Mouse (Mus musculus) neural tube, embryonic 14.5 days (tissue): ENCODE results near the gene Apc2. TPM values are rescaled to one million over a fixed set of nuclear protein-coding genes. Genes with fewer than 3 reads are reported as not detected.
A peak's percentile ranks its signal among the peaks of the same experiment; 100 is the strongest.

Experiments
- ATAC-seq: fragments of 200-750 bp; cut with Nextera tagmentation; 2 replicates; pipeline ENCODE4 v1.8.0; 2017; ENCODE audit warnings: low read depth, mild to moderate bottlenecking, moderate TSS enrichment, moderate library complexity
- H3K27ac ChIP-seq: fragments of 300-500 bp; sonication (generic); 2 replicates; pipeline ENCODE4 v1.5.1; 2014; ENCODE audit warnings: low read depth, mild to moderate bottlenecking, control low read depth, low read length, moderate library complexity, mixed read lengths
- H3K27me3 ChIP-seq: fragments of 300-500 bp; sonication (generic); 2 replicates; pipeline ENCODE4 v1.6.1; 2014; ENCODE audit warnings: low read length; ENCODE audit not compliant: control insufficient read depth, insufficient read depth
- H3K36me3 ChIP-seq: fragments of 300-500 bp; sonication (generic); 2 replicates; pipeline ENCODE4 v1.6.1; 2014; ENCODE audit warnings: low read length, mixed read lengths; ENCODE audit not compliant: control insufficient read depth, insufficient read depth
- H3K4me1 ChIP-seq: fragments of 300-500 bp; sonication (generic); 2 replicates; pipeline ENCODE4 v1.6.1; 2014; ENCODE audit warnings: low read length; ENCODE audit not compliant: control insufficient read depth, insufficient read depth
- H3K4me2 ChIP-seq: fragments of 300-500 bp; sonication (generic); 2 replicates; pipeline ENCODE4 v1.6.1; 2014; ENCODE audit warnings: mild to moderate bottlenecking, low read depth, low read length, control low read depth
- H3K4me3 ChIP-seq: fragments of 300-500 bp; sonication (generic); 2 replicates; pipeline ENCODE4 v1.5.1; 2014; ENCODE audit warnings: low read depth, low read length, control low read depth, mixed read lengths
- H3K9ac ChIP-seq: fragments of 300-500 bp; sonication (generic); replicated peaks from 2 replicates; pipeline ENCODE4 v1.6.1; 2014; ENCODE audit warnings: low read depth, mild to moderate bottlenecking, control low read depth, low read length, mixed read lengths
- H3K9me3 ChIP-seq: fragments of 300-500 bp; sonication (generic); 2 replicates; pipeline ENCODE4 v1.6.1; 2016; ENCODE audit warnings: low read length; ENCODE audit not compliant: control insufficient read depth
- WGBS: fragments of 180-500 bp; shearing (Covaris S2); extraction: QIAGEN DNeasy Blood & Tissue Kit; methylation state at CpG from one replicate; pipeline ENCODE4 v1.1.7; 2014; 5-methylcytosine and 5-hydroxymethylcytosine counted together
- polyA plus RNA-seq: library from polyadenylated mRNA; unstranded; fragments of >200 nt; fragmentation: Nextera tagmentation; extraction: Ambion mirVana; gene quantifications from 2 replicates; pipeline ENCODE4 v1.2.1, GENCODE M21; 2014

The Apc2 gene
- polyA plus RNA-seq, 1 experiment from 2014 or later = 231 TPM

GRCm38 (mm10) chr10:80282481-80283441 lies 13.0 kb upstream of the Apc2 start:
- Histone ChIP-seq H3K27me3 (no peaks in the 10 kb centered on the region), H3K9ac (no peak overlapping the region), H3K9me3 (no peaks in the 10 kb centered on the region), H3K4me1 (no peaks in the 10 kb centered on the region), H3K4me2 (no peak overlapping the region), H3K4me3 (no peak overlapping the region), H3K36me3 (peaks cover 86% of the 10 kb centered on the region), H3K27ac (no peak overlapping the region)
- ATAC-seq = no peak
- 89% methylated on average over 20 of the region's 20 CpGs for WGBS

- Histone ChIP-seq H3K4me1 (no peaks in the 10 kb centered on the region), H3K4me2 (no peak overlapping the region), H3K27ac (no peak overlapping the region), H3K9ac (no peak overlapping the region; the same call in 1 of the 2 replicates), H3K9me3 (no peaks in the 10 kb centered on the region), H3K36me3 (peaks cover 66% of the 10 kb centered on the region), H3K4me3 (no peak overlapping the region), H3K27me3 (no peaks in the 10 kb centered on the region)
- WGBS = 69% methylated on average over 15 of the region's 15 CpGs
- no peak for ATAC-seq
Measured at GRCm38 (mm10) chr10:80285222-80286070, 10.3 kb upstream of the Apc2 start.

- 95% methylated on average over 12 of the region's 12 CpGs for WGBS
- H3K4me2 ChIP-seq = no peak overlapping the region
- no peak for ATAC-seq
- H3K27ac ChIP-seq = no peak overlapping the region
- no peaks in the 10 kb centered on the region; the same call in 1 of the 2 replicates for H3K27me3 ChIP-seq
- no peak overlapping the region for H3K9ac ChIP-seq
- H3K4me1 ChIP-seq = peaks cover 1% of the 10 kb centered on the region
- no peak overlapping the region for H3K4me3 ChIP-seq
- H3K9me3 ChIP-seq = no peaks in the 10 kb centered on the region
- peaks cover 43% of the 10 kb centered on the region for H3K36me3 ChIP-seq
Measured at GRCm38 (mm10) chr10:80288097-80288496, 7.7 kb upstream of the Apc2 start.

GRCm38 (mm10) chr10:80288657-80289056 lies 7.1 kb upstream of the Apc2 start:
- no peak overlapping the region for H3K9ac ChIP-seq
- H3K4me3 ChIP-seq = no peak overlapping the region
- peaks cover 37% of the 10 kb centered on the region for H3K36me3 ChIP-seq
- H3K4me1 ChIP-seq = peaks cover 6% of the 10 kb centered on the region
- H3K27ac ChIP-seq = no peak overlapping the region
- H3K4me2 ChIP-seq = no peak overlapping the region
- ATAC-seq = no peak
- H3K9me3 ChIP-seq = no peaks in the 10 kb centered on the region
- no peaks in the 10 kb centered on the region; the same call in 1 of the 2 replicates for H3K27me3 ChIP-seq
- 67% methylated on average over 8 of the region's 8 CpGs for WGBS

- Histone ChIP-seq H3K36me3 (peaks cover 17% of the 10 kb centered on the region), H3K27me3 (no peaks in the 10 kb centered on the region; the same call in 1 of the 2 replicates), H3K4me2 (peak within 1 kb of the TSS; percentile 96), H3K9me3 (no peaks in the 10 kb centered on the region), H3K4me1 (peaks cover 26% of the 10 kb centered on the region), H3K4me3 (peak within 1 kb of the TSS; percentile 80), H3K9ac (peak within 1 kb of the TSS; percentile 98), H3K27ac (peak within 1 kb of the TSS; percentile 95)
- under 1% methylated on average over 71 of the region's 72 CpGs for WGBS
- ATAC-seq = peak; percentile 74
Measured at GRCm38 (mm10) chr10:80292251-80293146, 3.3 kb upstream of the Apc2 start, which contains the start of gene Rps15. Gene Rps15 (plus strand): TSS chr10:80292453.

GRCm38 (mm10) chr10:80293325-80293724 lies 2.5 kb upstream of the Apc2 start:
- no peak overlapping the region for H3K27ac ChIP-seq
- H3K4me1 ChIP-seq = peaks cover 34% of the 10 kb centered on the region

GRCm38 (mm10) chr10:80294311-80294710 lies 1.5 kb upstream of the Apc2 start:
- no peak for ATAC-seq
- WGBS = 72% methylated on average over 4 of the region's 4 CpGs
- H3K9me3 ChIP-seq = no peaks in the 10 kb centered on the region
- peaks cover 10% of the 10 kb centered on the region for H3K36me3 ChIP-seq
- no peak overlapping the region for H3K4me3 ChIP-seq
- H3K27me3 ChIP-seq = no peaks in the 10 kb centered on the region; the same call in 1 of the 2 replicates
- no peak overlapping the region for H3K27ac ChIP-seq
- H3K4me1 ChIP-seq = peaks cover 38% of the 10 kb centered on the region
- no peak overlapping the region for H3K4me2 ChIP-seq
- H3K9ac ChIP-seq = 0 out of 2 replicates have a peak overlapping the region, but pooled peaks have one; percentile 16

More at GRCm38 (mm10) chr10:80293325-80293724, 2.5 kb upstream of the Apc2 start:
- H3K27me3 ChIP-seq = no peaks in the 10 kb centered on the region; the same call in 1 of the 2 replicates
- no peaks in the 10 kb centered on the region for H3K9me3 ChIP-seq
- 27% methylated on average over 14 of the region's 14 CpGs for whole genome bisulfite sequencing
- H3K4me2 ChIP-seq = peak overlapping the region; percentile 96
- H3K4me3 ChIP-seq = peak overlapping the region; percentile 80
- no peak for ATAC-seq
- H3K9ac ChIP-seq = peak overlapping the region; percentile 98
- H3K36me3 ChIP-seq = peaks cover 10% of the 10 kb centered on the region

- Histone ChIP-seq H3K27ac (peak overlapping the region; percentile 58), H3K4me2 (peak overlapping the region; percentile 67; the same call in 1 of the 2 replicates), H3K9me3 (no peaks in the 10 kb centered on the region), H3K4me1 (peaks cover 38% of the 10 kb centered on the region), H3K36me3 (peaks cover 10% of the 10 kb centered on the region), H3K9ac (0 out of 2 replicates have a peak overlapping the region, but pooled peaks have one; percentile 16), H3K27me3 (no peaks in the 10 kb centered on the region; the same call in 1 of the 2 replicates), H3K4me3 (peak overlapping the region; percentile 38; the same call in 1 of the 2 replicates)
- 41% methylated on average over 7 of the region's 7 CpGs for WGBS
- ATAC-seq = no peak
Measured at GRCm38 (mm10) chr10:80294788-80295303, 931 bp upstream of the Apc2 start.
